Mouse (Mus musculus): Measurements from ENCODE around the gene Chd9.

Gene Chd9

GRCm38 (mm10) chr8:91088452-91088851, 260.3 kb downstream of the Chd9 start:
- DNase-seq (ENCODE audit: low spot score), result no peak

- no peak for DNase-seq (ENCODE audit: low spot score)
Observed at GRCm38 (mm10) chr8:91089601-91090000, 261.4 kb downstream of the Chd9 start.

- DNase-seq (ENCODE audit: low spot score), result no peak
Observed at GRCm38 (mm10) chr8:91094135-91094534, 266.0 kb downstream of the Chd9 start.

- no peak for DNase-seq (ENCODE audit: low spot score)
Observed at GRCm38 (mm10) chr8:91098106-91098505, 270.0 kb downstream of the Chd9 start.

All from T-cell, adult 2 months (primary cell).